Mouse (Mus musculus) layer of hippocampus, postnatal 36 days (tissue): ENCODE data around the gene Cyct. TPM values are rescaled to one million over a fixed set of nuclear protein-coding genes. Genes with fewer than 3 reads are reported as not detected.

ENCODE experiments used
- DNase-seq, 2 experiments: peaks; one replicate each; pipeline ENCODE4 v3.0.0; 2022
- microRNA-seq, 2 experiments: library from miRNA; unstranded; fragments of <30 nt; microRNA quantifications; one replicate each; pipeline ENCODE4 v1.2.0; 2021
- total RNA-seq, 2 experiments: library from RNA; stranded (reverse); gene quantifications; 2 replicates each; pipeline ENCODE4 v1.2.3; 2021

The Cyct gene
- total RNA-seq, 2 experiments from 2014 or later: not detected

DNA sequence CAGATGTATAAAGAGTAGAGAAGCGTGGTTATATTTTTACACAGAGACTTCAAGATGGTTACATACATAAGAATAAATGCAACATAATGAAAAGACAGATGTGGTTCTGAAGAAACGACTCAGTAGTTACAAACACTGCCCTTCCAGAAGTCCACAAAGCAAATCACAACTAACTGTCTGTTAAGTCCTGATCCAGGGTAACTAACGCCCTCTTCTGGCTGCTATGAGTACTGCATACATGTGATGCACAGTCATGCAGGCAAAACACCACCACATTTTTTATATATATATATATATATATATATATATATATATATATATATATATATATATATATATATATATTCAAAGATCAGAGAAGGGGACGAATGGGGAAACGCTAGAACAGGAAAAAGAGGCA is 25.7 kb downstream of the Cyct start:
- DNase-seq: no peak

DNA sequence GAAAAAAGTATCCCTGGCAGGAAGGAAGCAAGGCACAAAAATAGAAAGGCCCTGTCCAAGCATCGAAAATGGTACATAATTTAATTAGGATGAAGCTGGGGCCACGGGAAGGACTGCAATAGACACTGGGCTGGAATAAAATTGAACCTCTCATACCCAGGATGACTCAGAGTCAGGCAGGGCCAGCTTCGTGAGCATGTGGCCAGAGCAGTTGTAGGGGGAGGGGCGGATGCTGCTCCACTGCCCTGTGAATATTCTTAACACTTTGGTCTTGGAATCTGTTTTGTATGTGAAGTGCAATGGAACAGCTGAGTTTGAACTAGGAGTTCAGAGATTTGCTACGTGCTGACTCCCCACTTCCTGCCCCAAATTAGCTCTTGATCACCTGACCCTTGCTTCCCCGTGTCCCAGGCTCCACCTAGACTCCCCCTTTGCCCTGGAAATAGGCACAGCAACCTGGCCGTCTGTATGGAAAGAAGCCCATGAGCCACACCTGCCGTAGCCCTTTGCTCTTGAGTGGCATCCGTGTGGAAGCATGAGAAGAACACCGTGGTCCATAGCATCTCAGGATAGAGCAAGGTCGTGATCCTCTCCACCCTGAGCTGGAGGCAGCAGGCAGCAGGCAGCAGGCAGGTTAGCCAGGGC is 28.0 kb downstream of the Cyct start:
- DNase-seq: no peak

- DNase-seq: no peak
Measured at GRCm38 (mm10) chr2:76330081-76330480, 30.2 kb downstream of the Cyct start.

- no peak for DNase-seq
Measured at GRCm38 (mm10) chr2:76326161-76326560, 34.1 kb downstream of the Cyct start.

DNA sequence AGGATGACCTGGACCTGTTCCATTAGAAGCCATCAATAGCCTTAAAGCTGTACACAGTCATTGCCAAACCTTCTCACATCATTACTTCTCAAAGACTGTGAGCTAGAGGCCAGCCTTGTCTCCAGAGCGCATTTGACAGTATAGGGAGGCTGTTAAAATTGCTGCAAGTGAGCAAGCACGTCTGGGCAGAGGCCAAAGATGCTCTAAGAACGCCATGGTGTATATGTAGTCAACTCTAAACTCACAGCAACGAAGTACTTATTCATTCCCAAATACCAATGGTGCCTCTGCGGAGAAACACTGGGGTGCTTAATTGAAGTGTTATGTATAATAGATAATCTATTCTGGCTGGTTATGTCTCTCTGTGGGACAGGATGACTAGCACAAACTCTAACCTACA is 35.8 kb downstream of the Cyct start:
- no peak for DNase-seq

DNA sequence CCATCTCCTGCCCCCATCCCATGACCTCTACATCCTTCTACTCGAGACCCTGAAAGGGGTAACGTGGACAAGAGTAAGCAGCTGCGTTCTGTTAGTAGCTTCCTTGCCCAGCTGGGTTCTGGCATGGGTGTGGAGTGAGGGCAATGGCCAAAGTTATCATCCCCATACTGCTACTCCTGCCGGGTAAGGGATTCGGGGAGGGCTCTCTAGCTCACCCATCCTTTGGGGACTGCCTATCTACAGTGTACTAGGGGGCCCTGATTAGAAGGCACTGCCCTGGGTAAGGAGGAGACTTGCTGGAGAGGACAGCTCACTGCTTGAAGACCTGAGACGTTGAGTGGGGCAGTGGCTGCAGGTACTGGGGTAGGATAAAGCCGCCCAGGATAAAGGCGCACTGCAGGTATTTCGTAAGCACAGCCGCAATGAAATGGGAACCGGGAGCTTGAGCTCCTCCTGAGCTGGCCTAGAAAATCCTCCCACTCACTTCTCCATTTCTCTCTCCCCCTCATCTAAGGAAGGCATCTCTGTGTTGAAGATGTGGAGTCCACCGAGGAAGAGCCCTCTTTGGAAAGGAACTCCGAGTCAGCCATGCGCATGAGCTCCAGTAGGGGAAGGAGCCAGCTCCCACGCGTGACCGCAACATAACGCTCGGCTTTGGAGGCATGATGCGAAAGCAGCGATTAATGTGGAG is 36.9 kb downstream of the Cyct start:
- DNase-seq: no peak

- DNase-seq: no peak
Measured at GRCm38 (mm10) chr2:76320336-76320735, 39.9 kb downstream of the Cyct start.

- no peak for DNase-seq
Measured at GRCm38 (mm10) chr2:76319231-76319630, 41.0 kb downstream of the Cyct start.

Small RNA genes lying within 50 kb of the gene (microRNA-seq; reads per million reads assigned to microRNA genes)
- gene Gm44337: 0 reads per million in 2 experiments

Other genes with a start within 250 kb of the Cyct start
- gene Pde11a, start 21.7 kb downstream of the Cyct start, total RNA-seq: 10 to 100 TPM; 14.2 to 18.9 TPM
- 10 to 100 TPM; 44.4 to 44.6 TPM for gene Rbm45, start 9.5 kb upstream of the Cyct start, total RNA-seq
- gene Osbpl6, start 46.1 kb upstream of the Cyct start, total RNA-seq: 10 to 100 TPM; 65.8 to 74.5 TPM